Mouse (Mus musculus) common myeloid progenitor, adult 5-6 weeks (primary cell): ENCODE results near the gene Kank3. TPM values are rescaled to one million over a fixed set of nuclear protein-coding genes. Genes with fewer than 3 reads are reported as not detected.

Experiments used
- ATAC-seq: replicated peaks from 2 replicates; pipeline ENCODE4 v1.8.0; 2016; ENCODE audit warnings: low read depth, mild to moderate bottlenecking, moderate TSS enrichment, inconsistent platforms; ENCODE audit not compliant: poor library complexity, severe bottlenecking
- total RNA-seq: library from RNA; stranded (forward); fragments of 200-1000, 187-1606 nt; gene quantifications from 2 replicates; pipeline ENCODE4 v1.2.3, GENCODE M21; 2017

The Kank3 gene
- 4.6 and 5.5 TPM in 2 replicates for total RNA-seq

DNA sequence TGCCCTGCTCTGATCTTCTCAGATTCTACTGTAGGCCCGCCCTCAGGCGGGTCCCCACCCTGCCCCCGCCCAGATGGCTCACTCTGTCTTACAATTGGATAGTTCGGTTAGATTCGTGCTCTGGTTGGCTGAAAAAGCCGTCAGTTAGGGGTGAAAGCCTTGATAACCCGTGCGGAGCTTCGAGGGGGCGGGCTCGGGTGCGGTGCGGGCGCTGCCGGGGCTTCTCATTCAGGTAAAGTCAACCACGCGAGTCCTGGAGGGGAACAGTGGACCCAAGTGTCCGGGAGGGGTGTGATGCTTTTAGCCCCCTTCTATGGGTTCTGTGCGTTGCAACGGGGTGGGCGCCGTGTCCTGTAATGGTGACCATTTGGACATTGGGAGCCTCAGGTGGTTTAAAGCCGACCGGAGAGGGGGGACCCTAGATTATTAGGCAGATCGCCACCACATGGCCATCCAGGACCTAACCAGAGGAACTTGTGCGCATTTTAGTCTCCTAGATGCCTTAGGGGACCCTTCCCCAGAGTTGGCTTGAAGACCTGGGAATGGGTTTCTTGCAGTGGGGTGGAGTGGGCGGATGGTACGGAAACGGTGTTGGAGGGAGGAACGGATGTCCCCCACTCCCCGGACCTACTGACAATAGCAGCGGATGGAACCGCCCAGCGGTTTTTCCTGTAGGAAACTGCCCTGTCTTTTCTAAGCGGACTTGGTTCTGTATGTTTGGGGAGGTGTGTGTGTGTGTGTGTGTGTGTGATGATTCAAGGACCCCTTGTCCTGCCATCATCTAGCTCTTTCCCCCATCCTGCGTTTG lies at the start of gene Kank3:
Gene Kank3, plus strand, starts transcription at position 186 of the 808 bp plus-strand sequence.
- ATAC-seq: peak; percentile 98

DNA sequence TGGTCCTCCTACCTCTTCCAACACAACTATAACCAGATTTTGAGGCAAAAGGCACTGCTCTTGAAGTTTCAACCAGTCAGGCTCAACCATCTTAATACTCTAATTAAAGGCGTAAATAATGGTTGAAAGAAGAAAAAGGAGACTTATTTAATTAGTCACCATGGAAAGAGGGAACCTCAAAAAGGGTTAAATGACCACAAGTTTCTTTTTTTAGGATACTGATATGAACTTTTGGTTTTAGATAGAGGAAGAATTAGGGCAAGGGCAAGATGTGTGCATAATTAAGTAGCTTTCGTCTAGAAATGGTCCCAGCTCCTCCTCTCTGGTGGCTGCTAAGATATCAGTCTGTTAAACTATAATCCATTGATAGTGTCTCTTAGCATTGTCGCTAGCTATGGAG lies 43.9 kb upstream of the Kank3 start:
- ATAC-seq: no peak

DNA sequence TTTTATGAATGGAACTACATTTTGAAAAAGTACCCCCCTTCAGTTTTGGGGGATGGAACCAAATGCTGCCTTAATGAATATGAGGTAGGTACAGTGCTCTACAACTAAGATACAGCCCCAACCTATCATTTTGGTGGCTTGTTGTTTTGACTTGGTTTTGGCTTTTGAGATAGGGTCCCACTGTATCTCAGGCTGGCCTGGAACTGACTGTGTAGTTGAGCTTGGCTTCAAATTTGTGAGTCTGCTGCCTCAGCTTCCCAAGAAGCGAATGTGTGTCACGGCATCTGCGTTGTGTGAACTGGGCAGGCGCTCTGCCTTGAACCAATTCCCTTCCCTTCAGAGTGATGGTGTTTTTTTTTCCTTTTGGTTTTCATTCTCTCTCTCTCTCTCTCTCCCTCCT lies 38.7 kb upstream of the Kank3 start:
- ATAC-seq: no peak

DNA sequence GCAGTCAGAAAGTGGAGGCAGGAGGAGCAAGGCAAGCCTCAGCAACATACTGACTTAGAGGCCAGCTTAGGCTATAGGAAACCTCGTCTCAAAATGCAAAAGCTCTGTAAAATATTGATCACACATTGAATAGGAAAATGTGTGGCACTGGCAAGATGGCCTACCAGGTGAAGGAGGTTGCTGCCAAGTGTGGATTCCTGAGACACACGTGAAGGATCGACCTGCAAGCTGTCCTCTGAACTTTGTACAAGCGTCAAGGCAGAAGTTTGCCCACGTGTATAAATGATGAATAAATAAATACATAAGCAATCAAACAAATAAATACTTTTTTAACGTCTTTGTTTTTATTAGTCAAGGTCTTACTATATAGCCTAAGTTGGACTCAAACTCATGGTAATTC lies 36.9 kb upstream of the Kank3 start:
- no peak for ATAC-seq

DNA sequence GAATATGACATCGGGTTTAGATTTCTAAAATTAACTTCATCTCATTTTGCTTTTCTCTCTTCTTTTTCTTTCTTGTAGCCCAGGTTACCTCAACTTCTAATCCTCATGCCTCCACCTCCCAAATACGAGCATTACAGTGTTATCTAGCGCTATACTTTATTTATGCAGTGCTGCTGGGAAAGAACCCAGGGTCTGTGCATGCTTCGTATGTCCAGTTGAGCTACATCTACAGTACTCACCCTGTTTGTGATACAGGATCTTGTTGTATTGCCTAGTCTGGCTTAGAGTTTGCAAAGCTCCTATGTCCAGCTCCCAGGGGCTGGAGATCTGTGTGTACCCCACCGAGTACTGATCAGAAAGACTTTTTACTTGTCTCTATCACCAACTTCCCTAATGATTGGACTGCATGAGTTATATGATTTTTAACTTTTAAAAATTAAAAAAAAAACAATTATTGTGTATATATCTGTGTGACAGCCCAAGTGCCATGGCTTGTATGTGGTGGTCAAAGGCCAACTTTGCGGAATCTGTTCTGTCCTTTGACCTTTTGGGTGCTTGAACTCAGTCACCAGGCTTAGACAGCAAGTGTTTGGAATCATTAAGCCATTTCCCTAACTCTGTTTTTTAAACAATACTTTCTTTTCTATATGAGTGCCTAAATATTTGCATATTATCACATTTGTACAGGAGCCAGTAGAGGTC lies 36.3 kb upstream of the Kank3 start:
- ATAC-seq: no peak

DNA sequence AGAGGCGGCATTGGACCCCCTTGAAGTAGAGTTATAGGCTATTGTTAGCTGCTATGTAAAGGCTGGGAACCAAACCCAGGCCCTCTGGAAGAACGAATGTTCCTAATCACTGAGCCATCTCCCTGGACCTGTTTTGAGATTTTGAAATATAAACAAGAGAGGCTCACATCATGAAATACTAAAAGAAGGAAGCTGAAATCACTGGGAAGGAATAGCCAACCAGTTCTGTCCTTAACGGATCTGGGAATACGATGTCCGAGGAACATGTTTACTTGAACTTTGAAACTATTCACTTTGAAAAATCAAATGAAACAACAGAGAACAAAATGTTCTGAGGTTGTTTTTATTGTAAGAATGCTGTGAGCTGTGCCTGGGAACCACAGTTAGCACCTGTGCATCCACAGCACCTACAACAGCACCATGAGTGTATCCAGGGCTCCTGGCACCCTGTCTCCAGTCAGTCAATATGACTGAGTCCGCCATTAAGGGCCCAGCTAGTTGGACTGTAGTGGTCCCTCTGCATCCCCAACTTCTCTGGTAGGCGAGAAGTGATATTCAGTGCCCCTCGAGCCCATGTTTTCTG lies 35.7 kb upstream of the Kank3 start:
- no peak for ATAC-seq

DNA sequence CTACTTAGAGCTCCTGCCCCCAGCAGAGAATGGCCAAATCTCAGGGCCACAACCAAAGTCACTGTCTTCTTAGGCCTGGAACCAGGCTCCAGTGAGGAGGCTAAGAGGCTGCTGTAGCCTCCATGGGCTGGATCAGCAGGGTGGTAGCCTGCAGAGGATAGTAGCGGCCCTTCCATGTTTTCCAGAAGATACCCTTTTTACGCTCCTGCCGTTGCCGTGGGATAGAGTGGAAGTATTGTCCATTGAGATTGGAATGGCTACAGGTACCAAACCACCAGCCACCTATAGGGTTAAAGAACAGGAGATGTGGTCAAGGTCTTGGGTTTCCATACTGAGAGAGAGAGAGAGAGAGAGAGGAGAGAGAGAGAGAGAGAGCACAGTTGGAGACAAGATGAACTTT lies 35.0 kb upstream of the Kank3 start:
- ATAC-seq: no peak

DNA sequence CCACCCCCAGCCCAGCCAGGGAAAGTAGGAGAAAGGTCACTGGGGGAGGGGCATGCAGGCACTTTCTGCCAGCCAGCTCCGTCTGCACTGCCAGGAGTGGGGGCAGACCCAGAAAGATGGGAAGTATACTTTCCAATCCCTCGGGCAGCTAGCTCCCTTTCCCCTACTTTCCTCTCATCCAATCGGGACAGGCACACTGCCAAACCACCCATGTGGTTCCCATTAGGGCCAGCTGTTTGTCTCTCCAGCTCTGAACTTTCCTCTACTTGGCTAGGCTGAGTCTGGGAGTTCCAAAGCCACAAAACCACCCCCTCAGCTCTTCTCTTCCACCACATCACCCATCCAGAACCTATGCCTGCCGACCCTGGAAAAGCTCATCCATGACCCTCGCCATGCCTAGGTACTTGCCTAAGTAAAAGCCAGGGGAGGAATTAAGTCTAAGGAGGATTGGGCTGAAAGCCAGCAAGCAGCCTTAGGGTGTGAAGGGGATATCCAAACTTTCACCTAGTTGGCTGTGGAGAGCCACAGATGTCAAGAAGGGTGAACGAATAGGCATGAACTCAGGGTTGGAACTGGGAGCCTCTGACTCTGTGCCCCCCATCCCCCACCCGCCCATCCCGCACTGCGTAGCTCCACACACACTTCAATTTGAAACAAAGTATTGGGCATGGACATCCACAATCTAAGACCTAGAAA lies 30.9 kb upstream of the Kank3 start:
- ATAC-seq: no peak

DNA sequence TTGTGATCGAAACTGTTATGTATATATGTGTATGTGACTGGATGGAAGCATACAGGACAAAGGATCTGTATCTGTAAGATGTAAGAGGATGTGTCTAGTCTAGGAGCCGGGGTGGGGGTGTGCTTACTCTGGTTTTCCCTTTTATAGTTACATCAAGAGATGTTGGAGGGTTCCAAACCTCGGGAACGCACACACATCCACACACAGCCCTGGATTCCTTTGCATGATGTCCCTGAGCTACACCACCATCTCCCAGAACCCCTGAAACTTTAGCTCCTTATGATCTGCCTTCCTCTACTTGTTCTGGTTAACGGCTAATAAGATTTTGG lies 30.4 kb upstream of the Kank3 start:
- ATAC-seq: no peak

DNA sequence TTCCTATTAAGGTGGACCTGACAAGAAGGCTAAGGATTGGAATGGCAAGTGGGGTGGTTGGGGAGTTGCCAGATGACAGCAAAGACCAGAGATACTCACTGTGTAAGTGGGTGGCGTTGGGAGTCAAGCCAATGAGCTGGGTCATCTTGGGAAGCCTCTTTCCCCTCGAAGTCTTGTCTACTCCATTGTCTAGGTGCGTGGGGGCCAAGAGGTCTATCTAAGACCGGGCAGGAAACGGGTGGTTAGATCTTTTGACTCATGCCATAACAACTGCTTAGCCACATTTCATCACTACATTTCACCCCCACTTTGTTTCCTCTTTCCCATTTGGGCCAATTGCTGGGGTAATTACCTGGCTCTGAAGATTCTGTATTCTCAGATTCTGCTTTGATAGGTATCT lies 29.9 kb upstream of the Kank3 start:
- peak; percentile 54 for ATAC-seq

DNA sequence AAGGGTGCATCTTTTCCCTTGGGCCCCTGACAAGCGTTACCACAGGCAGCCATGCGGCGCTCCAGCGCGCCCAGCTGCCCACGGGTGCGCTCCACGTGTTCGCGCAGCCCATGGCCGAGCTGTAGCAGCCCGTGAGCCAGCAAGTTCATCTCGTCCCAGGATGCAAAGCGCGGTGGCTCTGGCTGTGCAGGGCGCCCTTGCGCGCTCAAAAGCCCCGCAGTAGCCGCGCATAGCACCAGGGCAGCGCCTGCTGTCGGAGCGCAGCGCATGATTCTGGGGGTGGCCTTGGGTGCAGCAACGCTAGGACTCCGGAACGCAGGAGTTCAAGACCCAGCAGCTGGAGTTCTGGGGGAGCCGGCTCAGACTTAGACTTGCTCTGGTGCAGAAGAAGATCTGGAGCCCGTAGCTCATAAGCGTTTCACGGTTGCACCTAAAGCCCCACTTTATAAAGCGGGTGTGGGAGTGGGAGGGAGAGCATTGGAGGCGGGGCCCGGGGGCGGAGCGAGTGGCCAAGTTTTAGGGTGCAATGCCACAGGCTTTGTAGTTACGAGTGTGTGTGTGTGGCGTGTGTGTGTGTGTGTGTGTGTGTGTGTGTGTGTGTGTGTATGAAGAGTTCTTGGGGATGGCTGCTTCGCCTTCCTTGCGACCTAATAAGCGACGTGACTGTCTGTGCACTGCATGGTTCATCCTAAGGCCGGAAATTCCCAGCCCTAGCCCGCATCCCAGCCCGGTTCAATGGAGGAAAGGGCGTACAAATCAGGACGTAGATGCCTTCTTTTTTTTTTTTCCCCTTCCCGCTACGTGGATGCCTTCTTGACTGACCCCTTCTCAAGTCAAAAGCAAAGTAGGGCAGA lies 29.0 kb upstream of the Kank3 start, which contains the start of gene Angptl4:
Gene Angptl4, minus strand, starts transcription at position 707 of the 854 bp plus-strand sequence.
- ATAC-seq: peak; percentile 83

DNA sequence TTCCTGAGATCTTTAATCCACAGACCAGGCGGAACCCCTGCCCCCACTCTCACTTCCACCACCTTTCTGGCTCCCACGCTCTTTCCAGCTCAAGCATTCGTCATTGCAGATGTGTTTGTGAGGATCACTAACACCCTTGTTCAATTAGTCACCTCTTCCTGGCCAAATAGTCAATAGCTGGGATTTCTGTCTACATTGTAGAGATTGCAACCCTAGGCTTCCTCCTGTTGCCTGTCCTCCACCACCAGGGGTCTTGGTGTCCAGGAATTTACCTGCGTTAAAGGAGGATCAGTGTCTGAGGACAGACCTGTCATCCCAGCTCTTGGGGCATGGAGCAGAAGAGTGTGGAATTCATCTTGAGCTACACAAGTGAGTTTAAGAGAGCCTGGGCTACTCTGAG lies 28.3 kb upstream of the Kank3 start:
- ATAC-seq: no peak

DNA sequence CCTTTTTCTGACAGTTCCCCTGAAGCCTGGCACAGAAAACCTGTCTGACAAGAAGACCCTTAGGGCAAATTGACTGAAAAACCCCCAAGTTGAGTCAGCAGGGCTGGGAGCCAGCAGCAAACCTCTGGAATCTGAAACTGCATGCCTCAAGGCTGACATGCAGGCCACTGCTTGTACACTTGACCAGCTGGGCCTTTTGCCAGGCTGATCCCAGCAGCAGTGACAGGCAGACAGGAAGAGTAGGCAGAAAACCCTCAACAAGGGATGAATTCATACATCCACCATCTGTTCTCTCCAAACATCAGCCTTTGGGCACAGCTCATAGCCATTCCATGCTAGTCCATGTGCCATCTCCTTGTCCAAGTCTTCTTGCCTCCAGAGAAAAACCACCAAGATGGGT lies 26.9 kb upstream of the Kank3 start:
- ATAC-seq: no peak

DNA sequence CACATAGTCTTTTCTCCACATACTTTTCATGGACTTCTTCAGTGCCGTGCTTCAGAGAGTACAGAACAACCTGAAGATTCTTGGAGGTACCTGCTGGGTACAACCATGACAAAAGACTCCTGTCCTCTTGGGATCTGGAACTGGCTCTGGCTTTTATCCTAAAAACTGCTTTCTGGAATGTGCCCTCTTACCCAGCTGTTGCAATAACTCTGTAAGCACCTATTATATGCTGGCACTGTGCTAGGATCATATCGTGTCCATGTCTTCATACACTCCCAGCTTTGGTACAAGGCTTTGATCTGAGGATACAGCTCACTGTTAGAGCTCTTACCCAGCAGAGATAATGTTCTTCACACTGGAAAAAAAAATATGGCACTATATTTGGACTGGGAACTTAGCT lies 25.4 kb upstream of the Kank3 start:
- ATAC-seq: no peak

DNA sequence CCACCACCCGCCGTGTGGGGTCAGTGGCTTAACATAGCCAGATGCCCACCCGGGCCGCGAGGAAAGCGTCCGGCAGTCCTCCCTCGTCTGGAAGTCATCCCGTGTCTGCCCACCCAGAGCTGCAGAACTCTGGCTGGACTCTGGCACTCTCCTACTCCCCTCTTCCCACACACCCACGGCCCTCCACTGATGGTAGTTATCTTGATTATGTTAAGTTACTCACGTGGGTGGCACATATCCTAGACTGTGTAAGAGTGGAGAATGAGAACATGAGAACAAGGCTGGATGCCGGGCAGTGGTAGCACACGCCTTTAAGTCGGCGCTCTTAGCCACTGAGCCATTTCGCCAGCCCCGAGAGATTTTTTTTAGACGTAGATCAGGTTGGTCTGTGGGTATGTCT lies 23.9 kb upstream of the Kank3 start:
- no peak for ATAC-seq

DNA sequence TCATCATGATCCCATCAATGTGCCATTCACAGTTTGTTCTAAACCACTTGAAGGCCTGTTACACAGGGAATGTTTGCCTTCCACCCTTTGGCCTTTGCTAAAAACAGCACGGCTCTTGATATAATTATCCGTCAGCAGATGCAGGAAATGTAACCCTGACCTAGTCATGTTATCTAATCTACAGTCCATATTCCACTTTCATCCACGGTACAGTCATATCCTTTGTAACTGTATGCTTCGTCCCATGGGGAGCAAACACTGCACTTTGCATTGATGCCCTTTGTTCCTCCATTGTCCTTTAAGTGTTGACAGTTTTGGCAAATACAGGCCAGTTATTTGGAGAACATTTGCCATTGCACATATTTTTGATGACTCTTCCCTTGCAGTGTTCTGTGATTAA lies 21.6 kb upstream of the Kank3 start:
- no peak for ATAC-seq

DNA sequence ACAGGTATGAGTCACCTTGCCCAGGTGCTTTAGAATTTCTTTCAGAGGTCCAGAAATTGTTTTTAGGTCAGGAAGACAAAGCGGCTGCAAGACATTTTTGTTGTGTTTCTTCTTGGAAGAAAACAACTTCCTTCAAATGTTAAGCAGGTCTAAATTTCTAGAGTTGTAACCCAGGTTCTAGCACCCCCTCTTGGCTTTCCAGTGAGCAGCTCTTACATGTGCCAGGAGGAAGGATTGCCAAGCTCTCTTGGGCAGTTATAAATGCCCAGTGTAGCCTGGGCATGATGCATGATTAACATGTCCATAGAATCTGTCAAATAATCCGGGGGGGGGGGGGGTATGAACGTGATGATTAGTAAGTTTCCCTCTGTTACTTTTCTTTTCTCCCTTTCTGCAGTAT lies 12.0 kb upstream of the Kank3 start:
- 0 out of 2 replicates have a peak, but pooled peaks have one; percentile 32 for ATAC-seq

DNA sequence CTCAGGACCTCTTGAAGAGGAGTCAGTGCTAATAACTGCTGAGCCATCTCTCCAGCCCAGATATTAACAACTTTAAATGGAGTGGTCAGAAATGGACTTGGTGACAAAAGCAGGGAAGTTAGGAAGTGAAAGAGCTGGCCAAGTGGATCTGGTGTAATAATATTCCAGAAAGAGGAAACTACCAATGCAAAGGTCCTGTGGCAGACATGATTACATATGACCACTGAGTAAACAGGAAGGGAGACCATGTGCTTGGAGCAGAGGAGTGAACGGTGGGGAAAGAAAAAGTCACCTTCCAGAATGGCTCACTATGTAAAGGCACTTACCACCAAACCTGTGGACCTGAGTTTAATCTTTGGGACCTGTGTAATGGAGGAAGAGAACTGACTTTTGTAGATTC lies 11.0 kb upstream of the Kank3 start:
- ATAC-seq: no peak

DNA sequence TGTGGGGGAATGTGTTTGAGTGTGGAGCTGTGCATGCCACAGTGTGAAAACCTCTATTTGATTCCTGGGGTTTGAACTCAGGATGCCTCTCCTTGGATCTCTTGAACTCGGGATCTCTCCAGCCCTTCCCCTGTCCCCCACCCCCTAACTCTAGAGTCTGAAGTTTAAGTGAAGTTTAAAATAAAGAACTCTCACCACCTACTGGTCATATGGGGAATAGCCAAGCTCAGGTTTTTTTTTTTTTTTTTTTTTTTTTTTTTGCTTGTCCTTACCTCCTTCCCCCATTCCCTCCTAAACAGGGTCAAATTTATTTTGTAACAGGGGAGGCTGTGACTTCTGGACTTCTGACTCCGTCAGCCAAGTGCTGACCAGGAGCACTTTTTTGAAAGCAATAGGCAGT lies 8.1 kb upstream of the Kank3 start:
- ATAC-seq: peak; percentile 54

DNA sequence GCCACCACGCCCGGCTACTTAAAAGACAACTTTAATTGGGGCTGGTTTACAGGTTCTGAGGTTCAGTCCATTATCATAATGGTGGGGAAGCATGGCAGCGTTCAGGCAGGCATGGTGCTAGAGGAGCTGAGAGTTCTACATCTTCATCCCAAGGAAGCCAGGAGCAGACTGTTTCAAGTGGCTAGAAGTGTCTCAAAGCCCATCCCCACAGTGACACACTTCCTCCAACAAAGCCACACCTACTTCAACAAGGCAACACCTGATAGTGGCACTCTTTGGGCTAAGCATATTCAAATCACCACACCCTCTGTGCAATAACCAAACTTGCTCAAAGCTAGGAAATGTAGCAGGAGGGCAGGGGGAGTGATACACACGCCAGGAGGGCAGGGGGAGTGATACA lies 6.1 kb upstream of the Kank3 start:
- ATAC-seq: no peak
